Mouse (Mus musculus) bone marrow, adult 2 months (tissue): ENCODE data around the gene Ctbp2.

Source experiments
- CTCF ChIP-seq: fragments of 200-500 bp; IDR thresholded peaks from 2 replicates; pipeline ENCODE4 v1.5.1; 2011; ENCODE audit warnings: low read length, control low read depth; ENCODE audit not compliant: control insufficient read depth, insufficient read depth
- POLR2A ChIP-seq: fragments of 200-500 bp; IDR thresholded peaks from 2 replicates; pipeline ENCODE4 v1.6.1; 2011; ENCODE audit warnings: low read depth, mild to moderate bottlenecking, control low read depth, low read length, borderline replicate concordance; ENCODE audit not compliant: control insufficient read depth

DNA sequence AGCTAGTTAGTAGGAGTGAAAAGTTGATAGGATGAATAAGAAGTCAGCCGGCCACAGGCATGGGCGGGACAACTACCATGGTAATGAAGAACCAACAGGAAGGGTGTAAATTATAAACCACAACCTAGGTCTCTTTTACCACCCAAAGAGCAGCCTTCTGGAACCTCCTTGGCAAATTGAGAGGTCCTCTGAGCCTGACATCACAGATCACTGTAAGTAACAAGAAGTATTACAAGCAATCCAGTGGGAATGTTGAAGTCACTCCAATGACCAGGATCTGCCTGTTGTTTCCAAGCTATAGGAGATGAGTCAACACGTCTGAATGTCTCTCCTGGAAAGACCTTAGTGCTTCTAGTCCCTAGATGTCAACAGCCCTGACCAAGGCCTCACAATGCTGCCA, 62.1 kb downstream of the Ctbp2 start:
- TF ChIP-seq CTCF: no peak
- no peak for TF ChIP-seq POLR2A
